Comparison of ENCODE assay signal across 9 mouse cellular contexts in genomic region chr14:62188147-62188885, GRCm38 (mm10).
"Had no signal": no experiment of that assay in that cellular context is flagged by ENCODE, and none has a peak within 500 bp of the region (broad histone marks: within the 10 kb centered on the region; RNA-seq: fewer than 3 reads in every experiment).

No protein-coding gene starts in this region.

- H3K27me3 ChIP-seq: limb, embryonic 13.5 days; liver, embryonic 15.5 days; midbrain, embryonic 13.5 days had no signal

- H3K4me1 ChIP-seq: liver, embryonic 15.5 days had no signal

- H3K27ac ChIP-seq: limb, embryonic 13.5 days; liver, embryonic 15.5 days; midbrain, embryonic 13.5 days had no signal

- DNase-seq: kidney, adult 8-10 months; kidney, postnatal 25 days; right cerebral cortex, postnatal 14 days; thymus, postnatal 14 days had no signal

- ATAC-seq: intestine, postnatal 0 days; midbrain, embryonic 13.5 days had no signal

- H3K9me3 ChIP-seq: limb, embryonic 13.5 days; liver, embryonic 15.5 days; midbrain, embryonic 13.5 days had no signal

- H3K4me3 ChIP-seq: limb, embryonic 13.5 days; liver, embryonic 15.5 days; midbrain, embryonic 13.5 days had no signal

- H3K4me2 ChIP-seq: liver, embryonic 11.5 days; liver, embryonic 15.5 days; midbrain, embryonic 13.5 days had no signal

- H3K9ac ChIP-seq: limb, embryonic 13.5 days; liver, embryonic 15.5 days; midbrain, embryonic 13.5 days had no signal

- H3K36me3 ChIP-seq: limb, embryonic 13.5 days; liver, embryonic 15.5 days; midbrain, embryonic 13.5 days had no signal
